Mouse (Mus musculus) G1E (cell line): ENCODE measurements around the gene Prkcq. TPM values are rescaled to one million over a fixed set of nuclear protein-coding genes. Genes with fewer than 3 reads are reported as not detected.

Experiments used
- ATAC-seq: 2 replicates; pipeline ENCODE4 v1.8.0; 2016; ENCODE audit warnings: mild to moderate bottlenecking; ENCODE audit not compliant: insufficient number of reproducible peaks, poor library complexity, low FRiP score, severe bottlenecking; ENCODE audit errors: extremely low read depth
- DNase-seq: peaks from one replicate; pipeline ENCODE4 v3.0.0; 2012; ENCODE audit warnings: low spot score
- H3K27me3 ChIP-seq: 2 replicates; pipeline ENCODE4 v1.6.1; 2012; ENCODE audit warnings: mild to moderate bottlenecking, low read length, inconsistent platforms; ENCODE audit not compliant: insufficient read depth
- H3K36me3 ChIP-seq: replicated peaks from 2 replicates; pipeline ENCODE3; 2012; ENCODE audit warnings: mild to moderate bottlenecking, inconsistent platforms
- H3K4me1 ChIP-seq: 2 replicates; pipeline ENCODE4 v1.6.1; 2012; ENCODE audit warnings: low read depth, low read length, inconsistent platforms, mixed read lengths; ENCODE audit not compliant: insufficient read depth
- H3K4me3 ChIP-seq: 2 replicates; pipeline ENCODE4 v1.5.1; 2012; ENCODE audit warnings: low read depth, mild to moderate bottlenecking, inconsistent platforms, low read length, moderate library complexity, mixed read lengths
- H3K9me3 ChIP-seq: replicated peaks from 2 replicates; pipeline ENCODE4 v1.6.1; 2012; ENCODE audit warnings: inconsistent platforms
- CTCF ChIP-seq: IDR thresholded peaks from 2 replicates; pipeline ENCODE4 v1.5.1; 2012; ENCODE audit warnings: low read depth, low read length, inconsistent platforms, mixed read lengths
- GATA1 ChIP-seq: IDR thresholded peaks from 2 replicates; pipeline ENCODE4 v1.6.1; 2012; ENCODE audit warnings: borderline replicate concordance, low read length, inconsistent platforms, mixed read lengths
- GATA2 ChIP-seq: IDR thresholded peaks from 2 replicates; pipeline ENCODE4 v1.6.1; 2012; ENCODE audit warnings: low read depth, low read length, inconsistent platforms, borderline replicate concordance
- POLR2AphosphoS5 ChIP-seq: IDR thresholded peaks from 2 replicates; pipeline ENCODE4 v1.6.1; 2012; ENCODE audit warnings: low read depth, low read length, inconsistent platforms; ENCODE audit not compliant: insufficient replicate concordance
- TAL1 ChIP-seq: conservative IDR thresholded peaks from 2 replicates; pipeline ENCODE4 v1.6.1; 2012; ENCODE audit warnings: low read depth, low read length, inconsistent platforms, mixed read lengths
- polyA plus RNA-seq: library from polyadenylated mRNA; stranded (reverse); fragments of >175 nt; gene quantifications from 2 replicates; pipeline ENCODE4 v1.2.3, GENCODE M21; 2012
- total RNA-seq, 2 experiments: library from RNA; stranded (forward) in 1 of 2; stranded (reverse) in 1 of 2; fragments of 200-1000 nt in 1 of 2; fragments of >200 nt in 1 of 2; fragmentation: Nextera tagmentation in 1 of 2; gene quantifications; 2 replicates each; pipeline ENCODE4 v1.2.3; 2014 to 2017

The Prkcq gene
- total and polyA plus RNA-seq, 3 experiments, result 0.27 TPM; not detected in 2

GRCm38 (mm10) chr2:11299366-11299765 is 127.5 kb downstream of the Prkcq start:
- ATAC-seq (no peak), DNase-seq (no peak)
- no peak for TF ChIP-seq CTCF
- TF ChIP-seq POLR2AphosphoS5, result no peak
- TF ChIP-seq GATA2, result no peak
- TF ChIP-seq TAL1, result no peak
- no peak for TF ChIP-seq GATA1
- Histone ChIP-seq H3K4me1 (no peaks in the 10 kb centered on the region), H3K9me3 (no peaks in the 10 kb centered on the region), H3K27me3 (no peaks in the 10 kb centered on the region), H3K36me3 (no peaks in the 10 kb centered on the region), H3K4me3 (no peak overlapping the region)

- Histone ChIP-seq H3K36me3 (no peaks in the 10 kb centered on the region), H3K9me3 (no peaks in the 10 kb centered on the region), H3K4me3 (no peak overlapping the region), H3K4me1 (no peaks in the 10 kb centered on the region), H3K27me3 (no peaks in the 10 kb centered on the region)
- DNase-seq (no peak), ATAC-seq (no peak)
- TF ChIP-seq GATA1 (no peak), GATA2 (no peak), CTCF (no peak), POLR2AphosphoS5 (no peak), TAL1 (no peak)
Measured at GRCm38 (mm10) chr2:11300362-11300761, 128.5 kb downstream of the Prkcq start.

- H3K4me1 ChIP-seq, result no peaks in the 10 kb centered on the region
- DNase-seq (no peak), ATAC-seq (no peak)
- H3K4me3 ChIP-seq, result no peak overlapping the region
- H3K36me3 ChIP-seq, result no peaks in the 10 kb centered on the region
- no peak for TF ChIP-seq TAL1
- no peaks in the 10 kb centered on the region for H3K9me3 ChIP-seq
- no peaks in the 10 kb centered on the region for H3K27me3 ChIP-seq
Measured at GRCm38 (mm10) chr2:11320241-11320640, 148.3 kb downstream of the Prkcq start.

- no peaks in the 10 kb centered on the region for H3K36me3 ChIP-seq
- no peaks in the 10 kb centered on the region for H3K9me3 ChIP-seq
- H3K4me3 ChIP-seq, result no peak overlapping the region
- no peaks in the 10 kb centered on the region for H3K4me1 ChIP-seq
- DNase-seq (no peak), ATAC-seq (no peak)
- TF ChIP-seq GATA1 (no peak), GATA2 (no peak), CTCF (no peak), POLR2AphosphoS5 (no peak), TAL1 (no peak)
- H3K27me3 ChIP-seq, result no peaks in the 10 kb centered on the region
Measured at GRCm38 (mm10) chr2:11322396-11322795, 150.5 kb downstream of the Prkcq start.

GRCm38 (mm10) chr2:11327280-11327679 is 155.4 kb downstream of the Prkcq start:
- Histone ChIP-seq H3K36me3 (no peaks in the 10 kb centered on the region), H3K4me1 (no peaks in the 10 kb centered on the region), H3K27me3 (no peaks in the 10 kb centered on the region), H3K9me3 (no peaks in the 10 kb centered on the region), H3K4me3 (no peak overlapping the region)
- DNase-seq, result no peak
- no peak for TF ChIP-seq GATA1
- no peak for TF ChIP-seq TAL1
- TF ChIP-seq POLR2AphosphoS5, result no peak
- TF ChIP-seq GATA2, result no peak
- TF ChIP-seq CTCF, result no peak
- ATAC-seq, result no peak

GRCm38 (mm10) chr2:11329407-11330224 is 157.7 kb downstream of the Prkcq start:
- no peak for TF ChIP-seq GATA2
- TF ChIP-seq CTCF, result no peak
- no peak for TF ChIP-seq GATA1
- TF ChIP-seq POLR2AphosphoS5, result no peak
- no peak for TF ChIP-seq TAL1
- H3K36me3 ChIP-seq, result no peaks in the 10 kb centered on the region
- H3K9me3 ChIP-seq, result no peaks in the 10 kb centered on the region
- H3K4me1 ChIP-seq, result no peaks in the 10 kb centered on the region
- no peak for ATAC-seq
- no peak overlapping the region for H3K4me3 ChIP-seq
- no peak for DNase-seq
- no peaks in the 10 kb centered on the region for H3K27me3 ChIP-seq
